Mouse (Mus musculus) adipocyte (in vitro differentiated cells): ENCODE measurements at regions not wholly inside any gene's neighbourhood (a gene's known extent, or its start where the extent isn't known, plus 50 kb on each side); places are given as distances from the start of the nearest gene placed in this dataset.
"Not testable (repeated sequence)": the region's sequence is repeated elsewhere in the genome, so short reads cannot be mapped to it uniquely, and the experiment has no call there.

Experiments used
- DNase-seq: peaks from one replicate; pipeline ENCODE4 v3.0.0-alpha.2; 2016; ENCODE audit warnings: low spot score

DNA sequence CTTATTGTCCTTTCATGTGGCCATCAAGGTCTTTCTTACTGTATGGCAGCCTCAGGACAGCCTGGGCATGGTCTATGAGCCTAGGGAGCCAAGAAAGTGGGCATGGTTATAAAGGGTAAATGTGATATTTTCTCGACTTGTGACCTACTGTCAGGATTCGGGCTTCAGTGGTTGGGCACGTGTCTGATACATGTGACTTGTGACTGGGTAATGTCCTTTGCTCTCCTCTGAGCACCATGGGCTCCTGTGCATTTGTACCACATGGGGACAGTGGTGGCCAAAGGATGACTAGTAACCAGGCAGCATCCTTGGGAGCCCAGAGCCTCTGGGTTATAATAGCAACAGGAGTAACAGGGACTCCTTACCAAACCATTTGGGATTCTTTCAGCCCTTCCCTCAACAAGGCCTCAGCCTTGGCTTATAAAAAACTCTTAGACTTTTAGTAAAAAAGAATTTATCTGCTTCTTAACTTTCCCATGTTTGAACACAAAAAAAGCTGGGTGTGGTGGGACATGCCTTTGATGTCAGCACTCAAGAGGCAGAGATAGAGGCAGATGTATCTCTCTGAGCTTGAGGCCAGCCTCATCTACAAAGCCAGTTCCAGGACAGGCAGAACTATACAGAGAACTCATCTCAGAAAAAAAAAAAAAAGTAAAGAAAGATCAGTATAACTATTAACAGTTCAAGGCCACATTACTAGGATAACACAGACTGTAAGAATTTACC lies 56.7 kb upstream of the Klf13 start:
- peak; percentile 14 for DNase-seq

DNA sequence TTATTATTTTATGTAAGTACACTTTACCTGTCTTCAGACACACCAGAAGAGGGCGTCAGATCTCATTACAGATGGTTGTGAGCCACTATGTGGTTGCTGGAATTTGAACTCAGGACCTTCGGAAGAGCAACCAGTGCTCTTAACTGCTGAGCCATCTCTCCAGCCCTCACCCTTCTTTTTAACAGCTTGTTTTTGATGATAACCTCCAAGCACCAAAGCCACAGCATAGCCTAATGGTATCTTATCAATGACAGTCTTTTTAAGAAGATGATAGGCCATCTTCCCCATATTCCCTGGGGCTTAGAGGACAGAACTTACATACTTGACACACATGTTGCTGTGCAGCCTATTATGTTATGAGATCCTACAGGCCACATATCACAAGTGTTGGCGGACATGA lies 56.1 kb upstream of the Klf13 start:
- DNase-seq = not testable (repeated sequence)

DNA sequence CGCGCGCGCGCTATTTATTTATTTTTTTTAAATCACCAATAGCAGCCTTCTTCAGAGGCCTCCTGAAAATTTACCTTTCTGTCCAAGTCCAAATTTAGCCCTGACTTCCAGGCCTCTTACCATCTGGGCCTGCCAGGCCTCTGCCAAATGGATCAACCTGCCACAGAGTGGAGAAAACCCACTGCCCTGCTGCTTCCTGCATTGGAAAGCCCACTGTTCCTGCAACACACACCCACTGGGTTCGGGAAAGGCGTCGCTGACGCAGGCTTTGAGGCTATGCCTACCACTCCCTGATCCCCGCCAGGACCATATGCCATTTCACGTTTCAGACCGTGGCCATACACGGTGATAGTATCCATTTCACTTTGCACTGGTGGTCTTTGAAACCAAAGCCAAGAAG lies 53.4 kb upstream of the Klf13 start:
- no peak for DNase-seq

GRCm38 (mm10) chr7:63991085-63992010 lies 52.6 kb upstream of the Klf13 start:
- DNase-seq = no peak

DNA sequence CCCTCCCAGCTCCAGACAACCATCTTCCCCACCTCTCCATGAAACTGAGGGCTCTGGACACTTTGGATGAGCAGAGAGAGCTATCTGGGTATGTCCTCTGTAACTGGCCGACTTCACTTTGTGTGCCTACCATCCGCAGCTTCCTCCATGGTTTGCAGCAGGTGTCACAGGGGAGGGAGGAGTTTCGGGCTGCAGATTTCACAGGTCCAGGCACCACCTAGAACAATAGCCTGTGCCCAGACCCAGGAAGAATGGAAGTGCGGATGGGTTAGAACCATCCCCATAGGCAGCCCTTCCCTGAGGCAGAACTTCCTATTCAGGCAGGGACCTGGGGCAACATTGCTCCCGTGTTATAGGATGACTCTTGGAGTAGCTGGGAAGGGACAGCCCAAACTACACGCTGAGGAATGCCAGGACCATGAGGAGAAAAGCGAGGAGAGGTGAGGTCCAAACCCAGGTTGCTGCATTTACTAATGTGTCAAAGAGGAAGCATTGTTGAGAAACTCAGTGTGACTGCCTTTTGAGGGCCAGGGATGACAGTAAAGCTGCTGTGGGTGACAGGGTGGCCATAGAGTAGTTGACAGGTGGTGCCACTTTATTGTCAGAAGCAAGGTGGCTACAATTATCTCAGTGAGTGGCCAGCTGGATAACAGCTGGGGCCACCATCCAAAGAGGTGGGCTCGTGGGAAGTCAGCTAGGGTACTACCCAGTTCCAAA lies 51.8 kb upstream of the Klf13 start:
- DNase-seq = no peak

GRCm38 (mm10) chr7:63989736-63990135 lies 51.0 kb upstream of the Klf13 start:
- no peak for DNase-seq
